Mouse (Mus musculus): ENCODE measurements around the gene Otx2.
A peak's percentile ranks its signal among the peaks of the same experiment; 100 is the strongest.
"Not testable (repeated sequence)": the region's sequence is repeated elsewhere in the genome, so short reads cannot be mapped to it uniquely, and the experiment has no call there.

Gene Otx2

GRCm38 (mm10) chr14:48653676-48654510, 19.7 kb downstream of the Otx2 start:
- peak; percentile 80 for DNase-seq (ENCODE audit: low read depth, low spot score)

GRCm38 (mm10) chr14:48653081-48653480, 20.5 kb downstream of the Otx2 start:
- peak; percentile 19 for DNase-seq (ENCODE audit: low read depth, low spot score)

- peak; percentile 64 for DNase-seq (ENCODE audit: low read depth, low spot score)
Observed at GRCm38 (mm10) chr14:48652256-48652655, 21.4 kb downstream of the Otx2 start.

GRCm38 (mm10) chr14:48651471-48652211, 22.0 kb downstream of the Otx2 start:
- DNase-seq (ENCODE audit: low read depth, low spot score) = peak; percentile 63

- no peak for DNase-seq (ENCODE audit: low read depth, low spot score)
Observed at GRCm38 (mm10) chr14:48641462-48642395, 31.9 kb downstream of the Otx2 start.

- no peak for DNase-seq (ENCODE audit: low read depth, low spot score)
Observed at GRCm38 (mm10) chr14:48633141-48633540, 40.5 kb downstream of the Otx2 start.

GRCm38 (mm10) chr14:48632335-48632734, 41.3 kb downstream of the Otx2 start:
- no peak for DNase-seq (ENCODE audit: low read depth, low spot score)

- DNase-seq (ENCODE audit: low read depth, low spot score) = no peak
Observed at GRCm38 (mm10) chr14:48631486-48631885, 42.1 kb downstream of the Otx2 start.

- DNase-seq (ENCODE audit: low read depth, low spot score) = no peak
Observed at GRCm38 (mm10) chr14:48629404-48629803, 44.2 kb downstream of the Otx2 start.

- peak; percentile 70 for DNase-seq (ENCODE audit: low read depth, low spot score)
Observed at GRCm38 (mm10) chr14:48626271-48626670, 47.3 kb downstream of the Otx2 start.

GRCm38 (mm10) chr14:48625331-48625694, 48.3 kb downstream of the Otx2 start:
- DNase-seq (ENCODE audit: low read depth, low spot score) = peak; percentile 37

GRCm38 (mm10) chr14:48624596-48625330, 48.9 kb downstream of the Otx2 start:
- DNase-seq (ENCODE audit: low read depth, low spot score) = no peak

GRCm38 (mm10) chr14:48622726-48623125, 50.9 kb downstream of the Otx2 start:
- DNase-seq (ENCODE audit: low read depth, low spot score) = not testable (repeated sequence)

GRCm38 (mm10) chr14:48616361-48616760, 57.3 kb downstream of the Otx2 start:
- no peak for DNase-seq (ENCODE audit: low read depth, low spot score)

- no peak for DNase-seq (ENCODE audit: low read depth, low spot score)
Observed at GRCm38 (mm10) chr14:48608641-48609310, 64.8 kb downstream of the Otx2 start.
